Mouse (Mus musculus): ENCODE measurements at regions not wholly inside any gene's neighbourhood (a gene's known extent, or its start where the extent isn't known, plus 50 kb on each side); places are given as distances from the start of the nearest gene placed in this dataset.
A peak's percentile ranks its signal among the peaks of the same experiment; 100 is the strongest.

DNA sequence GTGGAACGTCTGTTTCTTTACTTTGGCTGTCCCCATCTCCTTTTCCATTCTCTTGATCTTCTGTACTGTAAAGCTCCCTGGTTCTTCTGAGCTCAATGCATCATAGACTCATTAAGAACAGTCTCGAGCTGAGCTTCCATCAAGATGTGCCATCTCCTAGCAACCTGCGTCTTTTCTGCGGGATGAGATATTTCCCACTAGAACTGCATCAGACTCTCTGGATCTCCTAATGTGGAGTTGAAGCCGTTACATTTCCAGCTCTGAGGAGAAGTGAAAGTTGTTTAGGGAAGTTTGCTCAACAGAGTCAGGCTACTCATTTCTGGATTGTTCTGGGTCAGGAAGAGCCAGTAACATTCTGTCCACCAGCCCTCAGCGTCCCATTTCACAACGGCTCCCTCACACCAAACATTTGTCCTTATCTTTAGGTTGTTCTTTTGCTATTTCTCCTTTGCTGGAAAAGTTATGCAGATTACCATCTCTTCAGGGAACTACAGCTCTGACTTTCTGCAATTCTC lies 119.4 kb upstream of the Zc3h12c start:
- H3K4me2 ChIP-seq, result no peak overlapping the region
- H3K27me3 ChIP-seq, result peaks cover 6% of the 10 kb centered on the region
- H3K27ac ChIP-seq, result no peak overlapping the region
- H3K9me3 ChIP-seq, result no peaks in the 10 kb centered on the region
- 73% methylated on average over 7 of the region's 7 CpGs for WGBS
- ATAC-seq (ENCODE audit: insufficient number of reproducible peaks, insufficient read depth, low FRiP score, low TSS enrichment, low read depth), result no peak
- H3K4me3 ChIP-seq, result no peak overlapping the region
- H3K9ac ChIP-seq, result no peak overlapping the region
- H3K36me3 ChIP-seq, result no peaks in the 10 kb centered on the region
- no peaks in the 10 kb centered on the region for H3K4me1 ChIP-seq

DNA sequence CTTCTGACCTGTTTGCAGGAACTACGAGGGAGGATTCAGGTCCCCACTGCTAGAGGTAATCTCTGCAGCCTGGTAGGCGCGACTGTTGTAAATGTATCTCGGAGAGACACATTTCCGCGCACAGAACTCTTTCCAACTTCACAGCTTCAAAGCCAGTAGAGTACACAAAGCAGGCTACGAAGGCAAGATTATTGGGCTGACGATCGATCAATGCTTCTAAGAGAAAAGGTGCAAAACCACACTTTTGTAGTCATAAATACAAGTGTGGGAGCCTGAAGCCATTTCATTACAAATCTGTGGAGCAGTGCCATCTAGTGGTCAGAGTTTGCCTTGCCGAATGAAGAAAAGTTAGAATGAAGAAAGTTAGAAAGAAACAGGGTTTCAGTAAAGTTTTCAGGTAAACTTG lies 118.9 kb upstream of the Zc3h12c start:
- Histone ChIP-seq H3K9ac (0 out of 2 replicates have a peak overlapping the region, but pooled peaks have one; percentile 59), H3K27ac (no peak overlapping the region), H3K27me3 (peaks cover 6% of the 10 kb centered on the region), H3K4me3 (peak overlapping the region; percentile 38), H3K4me1 (no peaks in the 10 kb centered on the region), H3K9me3 (no peaks in the 10 kb centered on the region), H3K36me3 (no peaks in the 10 kb centered on the region), H3K4me2 (peak overlapping the region; percentile 64)
- no peak for ATAC-seq (ENCODE audit: insufficient number of reproducible peaks, insufficient read depth, low FRiP score, low TSS enrichment, low read depth)
- 6% methylated on average over 10 of the region's 10 CpGs for WGBS

DNA sequence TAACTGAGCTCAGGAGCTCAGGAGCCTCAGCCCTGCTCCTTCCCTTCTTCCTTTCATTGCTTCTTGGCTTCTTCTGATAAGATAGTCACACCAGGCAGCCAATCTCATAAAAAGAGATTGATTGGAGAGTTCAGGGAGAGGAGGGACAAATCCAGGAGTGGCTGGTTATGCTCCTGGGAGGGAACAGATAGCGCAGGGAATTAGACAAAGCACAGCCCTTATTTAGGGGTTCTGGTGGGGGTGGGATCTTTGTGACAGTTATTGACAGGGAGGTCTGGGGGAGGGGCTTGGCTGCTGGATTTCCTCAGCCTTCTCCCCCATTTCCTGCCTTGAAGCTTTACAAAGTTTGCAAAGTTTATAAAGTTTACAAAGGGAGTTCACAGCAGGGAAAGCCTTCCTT lies 117.7 kb upstream of the Zc3h12c start:
- no peak overlapping the region for H3K27ac ChIP-seq
- peaks cover 6% of the 10 kb centered on the region for H3K27me3 ChIP-seq
- H3K4me1 ChIP-seq, result no peaks in the 10 kb centered on the region
- ATAC-seq (ENCODE audit: insufficient number of reproducible peaks, insufficient read depth, low FRiP score, low TSS enrichment, low read depth), result no peak
- H3K9me3 ChIP-seq, result no peaks in the 10 kb centered on the region
- no peak overlapping the region for H3K4me3 ChIP-seq
- H3K9ac ChIP-seq, result no peak overlapping the region
- H3K36me3 ChIP-seq, result no peaks in the 10 kb centered on the region
- H3K4me2 ChIP-seq, result no peak overlapping the region
- WGBS, result 16% methylated on average over 1 of the region's 1 CpGs

DNA sequence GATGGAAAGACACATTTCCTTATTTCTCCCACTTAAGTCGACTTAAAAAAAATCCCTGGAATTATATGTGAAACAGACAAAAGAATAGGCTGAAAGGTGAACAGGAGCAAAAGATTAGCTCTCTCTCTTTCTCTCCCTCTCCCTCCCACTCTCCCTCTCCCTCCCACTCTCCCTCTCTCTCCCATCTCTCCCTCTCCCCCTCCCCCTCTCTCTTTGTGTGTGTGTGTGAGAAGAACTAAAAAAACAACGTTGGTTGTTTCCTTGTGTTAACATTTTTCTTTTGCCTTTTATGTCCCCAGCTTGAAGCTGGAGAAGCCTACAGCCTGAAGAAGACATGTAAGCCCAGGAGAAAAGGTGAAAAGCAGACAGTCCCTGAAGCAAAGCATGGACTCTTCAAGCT lies 115.2 kb upstream of the Zc3h12c start:
- no peak overlapping the region for H3K4me3 ChIP-seq
- no peaks in the 10 kb centered on the region for H3K9me3 ChIP-seq
- H3K27ac ChIP-seq, result no peak overlapping the region
- no peak for ATAC-seq (ENCODE audit: insufficient number of reproducible peaks, insufficient read depth, low FRiP score, low TSS enrichment, low read depth)
- H3K4me1 ChIP-seq, result peaks cover 2% of the 10 kb centered on the region
- no peaks in the 10 kb centered on the region for H3K36me3 ChIP-seq
- H3K4me2 ChIP-seq, result no peak overlapping the region
- peaks cover 10% of the 10 kb centered on the region for H3K27me3 ChIP-seq
- H3K9ac ChIP-seq, result no peak overlapping the region
- 11% methylated on average over 2 of the region's 2 CpGs for WGBS

DNA sequence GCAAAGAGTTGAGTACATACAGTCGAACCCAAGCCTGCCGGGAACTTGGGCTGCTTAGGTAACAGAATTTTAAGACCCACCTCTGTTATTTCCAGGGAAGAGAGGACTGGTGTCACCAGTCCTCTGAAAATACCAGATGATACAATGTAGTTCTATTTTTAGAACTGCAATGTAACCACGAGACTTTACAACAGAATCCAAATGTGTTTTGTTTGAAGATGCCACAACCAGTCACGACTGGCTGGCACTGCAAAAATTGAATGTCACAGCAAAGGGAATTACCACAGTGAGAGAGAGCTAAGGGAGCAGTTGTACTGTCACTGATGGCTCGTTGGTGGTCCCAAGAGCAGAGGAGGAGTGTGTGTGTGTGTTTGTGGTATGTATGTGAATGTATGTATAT lies 112.6 kb upstream of the Zc3h12c start:
- ATAC-seq (ENCODE audit: insufficient number of reproducible peaks, insufficient read depth, low FRiP score, low TSS enrichment, low read depth), result no peak
- Histone ChIP-seq H3K36me3 (no peaks in the 10 kb centered on the region), H3K9me3 (no peaks in the 10 kb centered on the region), H3K4me1 (peaks cover 5% of the 10 kb centered on the region), H3K4me3 (no peak overlapping the region), H3K27me3 (0 out of 2 replicates have a peak, but pooled peaks cover 4% of the 10 kb centered on the region), H3K4me2 (no peak overlapping the region), H3K27ac (no peak overlapping the region), H3K9ac (no peak overlapping the region)
- WGBS, result 50% methylated on average over 5 of the region's 5 CpGs

DNA sequence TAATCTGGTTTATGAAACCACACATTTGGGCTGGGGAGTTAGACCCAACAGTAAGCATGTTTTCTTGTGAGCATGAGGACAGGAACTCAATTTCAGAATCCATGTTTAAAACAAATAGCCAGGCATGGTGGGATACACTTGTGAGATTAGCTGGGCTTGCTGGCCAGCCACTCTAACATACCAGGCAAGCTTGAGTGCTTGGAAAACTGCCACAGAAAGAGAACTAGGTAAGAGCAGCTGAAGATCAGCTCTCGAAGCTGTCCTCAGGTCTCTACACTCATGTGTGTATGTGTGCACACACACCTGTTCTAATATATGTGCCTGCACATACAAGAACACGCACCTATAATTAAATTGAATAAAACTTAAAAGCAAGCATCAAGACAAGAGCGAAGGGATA lies 112.2 kb upstream of the Zc3h12c start:
- Histone ChIP-seq H3K36me3 (no peaks in the 10 kb centered on the region), H3K27me3 (0 out of 2 replicates have a peak, but pooled peaks cover 4% of the 10 kb centered on the region), H3K9me3 (no peaks in the 10 kb centered on the region), H3K4me1 (peaks cover 5% of the 10 kb centered on the region), H3K4me3 (no peak overlapping the region), H3K9ac (no peak overlapping the region), H3K4me2 (no peak overlapping the region), H3K27ac (no peak overlapping the region)
- no peak for ATAC-seq (ENCODE audit: insufficient number of reproducible peaks, insufficient read depth, low FRiP score, low TSS enrichment, low read depth)
- 87% methylated on average over 3 of the region's 3 CpGs for WGBS

DNA sequence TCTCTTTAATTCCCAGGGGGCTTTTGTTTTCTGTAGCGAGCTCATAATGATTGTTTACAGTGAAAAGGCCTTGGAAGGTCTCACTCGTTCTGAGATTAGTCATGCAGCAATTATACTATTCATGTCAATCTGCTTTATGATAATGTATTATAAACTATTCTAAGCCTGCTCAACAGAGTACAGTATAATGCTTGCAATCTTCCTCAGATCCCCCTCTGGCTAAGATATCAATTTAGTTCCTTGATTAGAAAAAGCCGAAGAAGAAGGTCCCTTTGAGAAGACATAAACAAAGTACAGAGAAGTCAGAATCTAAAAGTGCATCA lies 110.3 kb upstream of the Zc3h12c start:
- Histone ChIP-seq H3K4me3 (no peak overlapping the region), H3K4me1 (peaks cover 5% of the 10 kb centered on the region), H3K27me3 (0 out of 2 replicates have a peak, but pooled peaks cover 4% of the 10 kb centered on the region), H3K9me3 (no peaks in the 10 kb centered on the region), H3K36me3 (no peaks in the 10 kb centered on the region), H3K9ac (no peak overlapping the region), H3K27ac (no peak overlapping the region), H3K4me2 (no peak overlapping the region)
- no peak for ATAC-seq (ENCODE audit: insufficient number of reproducible peaks, insufficient read depth, low FRiP score, low TSS enrichment, low read depth)
- WGBS, result 20% methylated on average over 3 of the region's 3 CpGs

DNA sequence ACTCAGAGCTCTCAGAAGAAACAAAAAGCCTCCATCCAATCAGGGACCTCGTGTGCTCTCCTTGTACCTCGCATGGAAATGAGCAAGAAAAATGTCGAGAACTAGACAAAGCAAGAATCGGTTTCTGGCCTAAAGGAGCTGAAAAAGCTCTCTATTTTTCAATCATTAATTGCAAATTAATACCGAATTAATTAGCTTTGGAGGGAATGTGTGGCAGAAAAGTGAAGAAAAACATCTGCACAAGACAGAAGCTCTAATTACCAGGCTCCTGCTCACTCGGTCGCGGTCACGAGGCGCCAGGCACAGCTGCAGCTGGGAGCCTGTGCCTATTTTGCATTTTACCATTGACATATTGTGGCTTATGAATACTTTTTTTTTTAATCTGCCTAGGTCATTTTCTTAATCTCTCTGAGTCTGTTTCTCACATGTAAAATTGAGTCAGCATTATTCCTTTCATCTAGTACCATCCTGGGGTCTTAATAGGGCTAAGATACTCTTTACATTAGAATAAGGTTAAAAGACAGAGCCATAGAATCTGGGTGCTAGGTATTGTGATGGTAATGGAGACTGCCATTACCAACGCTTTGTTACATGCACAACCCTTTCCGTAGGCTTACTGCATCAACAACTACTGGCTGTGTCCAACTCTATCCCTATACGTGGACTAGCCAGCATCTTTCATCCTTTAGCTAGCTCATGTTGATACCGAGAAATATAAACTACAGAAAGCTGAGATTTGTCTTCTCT lies 109.8 kb upstream of the Zc3h12c start:
- Histone ChIP-seq H3K4me2 (peak overlapping the region; percentile 30), H3K4me1 (peaks cover 5% of the 10 kb centered on the region), H3K27me3 (0 out of 2 replicates have a peak, but pooled peaks cover 4% of the 10 kb centered on the region), H3K4me3 (no peak overlapping the region), H3K27ac (no peak overlapping the region), H3K36me3 (no peaks in the 10 kb centered on the region), H3K9me3 (no peaks in the 10 kb centered on the region), H3K9ac (no peak overlapping the region)
- 36% methylated on average over 14 of the region's 14 CpGs for WGBS
- no peak for ATAC-seq (ENCODE audit: insufficient number of reproducible peaks, insufficient read depth, low FRiP score, low TSS enrichment, low read depth)

DNA sequence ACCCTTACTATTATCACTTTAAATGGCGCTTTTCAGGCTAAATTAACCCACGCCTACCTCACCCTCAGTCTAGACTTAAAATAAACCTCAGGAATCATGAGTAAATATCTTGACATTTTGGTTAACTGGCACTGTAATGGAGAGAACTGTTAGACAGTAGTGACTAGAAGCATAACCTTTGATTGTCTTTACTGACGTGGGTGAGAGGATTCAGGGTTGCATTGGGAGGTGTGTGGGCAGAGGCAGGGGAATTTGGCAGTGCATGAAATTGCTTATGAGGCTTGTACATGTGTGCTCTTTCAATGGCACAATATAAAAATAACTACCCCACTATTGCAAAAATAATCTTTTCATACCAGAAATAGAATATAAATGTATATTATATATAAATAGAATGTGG lies 105.6 kb upstream of the Zc3h12c start:
- Histone ChIP-seq H3K27me3 (no peaks in the 10 kb centered on the region), H3K9me3 (no peaks in the 10 kb centered on the region), H3K4me2 (no peak overlapping the region), H3K4me1 (peaks cover 5% of the 10 kb centered on the region), H3K9ac (no peak overlapping the region), H3K36me3 (no peaks in the 10 kb centered on the region), H3K27ac (no peak overlapping the region), H3K4me3 (no peak overlapping the region)
- ATAC-seq (ENCODE audit: insufficient number of reproducible peaks, insufficient read depth, low FRiP score, low TSS enrichment, low read depth), result no peak
- 77% methylated on average over 3 of the region's 3 CpGs for WGBS

DNA sequence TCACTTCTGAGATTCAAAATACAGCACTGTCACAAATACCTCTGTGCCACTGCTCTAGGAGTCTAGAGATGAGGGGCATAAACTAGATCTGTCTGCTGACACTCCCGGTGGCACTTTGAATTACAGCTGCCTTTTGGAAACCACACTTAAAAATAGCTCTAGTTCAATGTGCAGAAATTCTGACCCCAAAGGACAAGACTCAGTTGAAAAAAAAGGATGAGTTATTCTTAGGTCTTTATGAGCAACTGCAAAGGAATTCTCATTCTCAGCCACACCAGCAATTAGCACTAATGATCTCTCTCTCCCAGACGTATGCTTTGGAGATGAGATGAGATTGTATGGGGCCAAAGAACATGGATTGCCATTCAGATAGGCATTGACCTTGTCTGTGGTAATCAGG lies 104.3 kb upstream of the Zc3h12c start:
- Histone ChIP-seq H3K27ac (no peak overlapping the region), H3K4me2 (no peak overlapping the region), H3K36me3 (no peaks in the 10 kb centered on the region), H3K4me1 (no peaks in the 10 kb centered on the region), H3K4me3 (no peak overlapping the region), H3K9ac (no peak overlapping the region), H3K9me3 (no peaks in the 10 kb centered on the region), H3K27me3 (no peaks in the 10 kb centered on the region)
- no peak for ATAC-seq (ENCODE audit: insufficient number of reproducible peaks, insufficient read depth, low FRiP score, low TSS enrichment, low read depth)
- 65% methylated on average over 2 of the region's 2 CpGs for WGBS

DNA sequence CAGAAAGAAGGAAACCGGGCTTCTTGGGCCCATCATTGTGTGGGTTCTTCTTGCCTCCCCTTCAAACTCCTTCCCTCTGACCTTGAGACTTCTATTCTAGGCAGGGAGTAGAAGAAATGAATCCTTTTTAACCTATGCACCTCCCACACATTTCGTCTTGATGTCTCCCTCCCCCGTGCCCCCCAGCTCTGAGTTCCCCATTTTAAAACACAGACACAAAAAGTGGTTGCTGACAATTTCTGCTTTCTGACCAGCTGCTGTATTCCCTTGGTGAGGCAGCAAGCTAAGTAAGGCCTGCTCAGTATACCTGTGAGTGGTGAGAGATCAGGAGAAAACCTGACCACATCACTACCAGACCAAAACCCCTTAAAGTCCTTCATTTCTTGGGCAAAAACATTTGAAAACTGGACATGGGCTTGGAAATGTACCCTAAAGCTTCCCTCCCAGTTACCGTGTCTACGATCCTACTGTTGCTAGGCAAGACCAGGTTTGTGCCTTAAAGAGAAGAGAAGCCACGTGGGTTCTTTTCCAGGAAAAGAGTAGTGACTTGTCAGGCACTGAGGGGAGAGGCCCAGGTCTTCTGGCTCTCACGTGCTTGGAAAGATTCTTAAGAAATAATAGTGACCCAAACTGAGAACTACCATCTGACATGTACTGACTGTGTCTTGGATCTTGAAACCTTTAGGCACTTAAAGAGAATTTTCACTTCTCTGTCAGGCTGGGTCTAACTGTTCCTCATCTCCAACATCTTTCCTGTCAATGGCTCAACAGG lies 103.2 kb upstream of the Zc3h12c start:
- no peak overlapping the region for H3K9ac ChIP-seq
- no peaks in the 10 kb centered on the region for H3K9me3 ChIP-seq
- no peak for ATAC-seq (ENCODE audit: insufficient number of reproducible peaks, insufficient read depth, low FRiP score, low TSS enrichment, low read depth)
- H3K4me3 ChIP-seq, result no peak overlapping the region
- H3K27ac ChIP-seq, result no peak overlapping the region
- no peaks in the 10 kb centered on the region for H3K4me1 ChIP-seq
- no peak overlapping the region for H3K4me2 ChIP-seq
- H3K36me3 ChIP-seq, result no peaks in the 10 kb centered on the region
- 91% methylated on average over 7 of the region's 7 CpGs for WGBS
- no peaks in the 10 kb centered on the region for H3K27me3 ChIP-seq

DNA sequence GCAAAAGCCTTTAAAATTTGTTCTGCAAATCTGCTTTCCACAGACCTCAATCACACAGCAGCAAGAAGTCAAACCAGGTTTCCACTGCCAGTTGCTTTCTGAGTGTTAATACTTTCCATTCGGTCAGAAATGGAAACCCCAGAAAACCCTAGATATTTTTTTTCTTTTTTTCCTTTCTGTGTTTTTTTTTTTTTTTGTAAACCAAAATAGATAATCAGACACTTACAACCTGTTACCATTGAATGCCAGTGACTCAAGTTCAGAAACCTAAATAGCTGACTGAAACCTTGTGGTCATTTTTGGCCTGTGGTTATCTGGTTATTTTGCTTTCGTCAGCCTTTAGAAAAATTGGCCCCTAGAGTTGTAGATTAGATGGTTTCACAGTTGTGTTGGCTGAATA lies 93.2 kb upstream of the Zc3h12c start:
- no peak for ATAC-seq (ENCODE audit: insufficient number of reproducible peaks, insufficient read depth, low FRiP score, low TSS enrichment, low read depth)
- 88% methylated on average over 2 of the region's 2 CpGs for WGBS
- no peak overlapping the region for H3K4me3 ChIP-seq
- no peaks in the 10 kb centered on the region for H3K36me3 ChIP-seq
- no peaks in the 10 kb centered on the region for H3K9me3 ChIP-seq
- H3K27me3 ChIP-seq, result no peaks in the 10 kb centered on the region
- H3K27ac ChIP-seq, result no peak overlapping the region
- no peaks in the 10 kb centered on the region for H3K4me1 ChIP-seq
- no peak overlapping the region for H3K4me2 ChIP-seq
- H3K9ac ChIP-seq, result no peak overlapping the region
